ENCODE assay signal across 16 mouse cellular contexts in genomic region chr10:94093534-94093933, GRCm38 (mm10). TPM values are rescaled to one million over a fixed set of nuclear protein-coding genes. Genes with fewer than 3 reads are reported as not detected.
DNase-seq lines count a peak whose midpoint lies in the region; ATAC-seq and TF ChIP-seq lines count a peak whose summit lies in the region.
"Had no signal": no experiment of that assay in that cellular context is flagged by ENCODE, and none has a peak within 500 bp of the region (broad histone marks: within the 10 kb centered on the region; RNA-seq: fewer than 3 reads in every experiment).

No protein-coding gene starts in this region.

- DNase-seq in hindbrain, embryonic 11.5 days (ENCODE audit: low spot score): peak; percentile 69
- peak; percentile 37 for DNase-seq in neural tube, embryonic 11.5 days (ENCODE audit: low spot score)
- DNase-seq in neural tube, embryonic 10.5 days (ENCODE audit: extremely low spot score, low spot score): no peak
- peak; percentile 59 for DNase-seq in embryo, embryonic 11 days
- DNase-seq in thymus, adult 2 months: no peak
- no peak for DNase-seq in gastrocnemius, postnatal 36 days
- DNase-seq: adrenal gland, postnatal 36 days; gastrocnemius, adult 2 months; heart, postnatal 10 days; kidney, postnatal 10 days; layer of hippocampus, adult 9-11 months; lung, embryonic 14.5 days; right cerebral cortex, adult 18-20 months had no signal

- no peak overlapping the region for H3K4me3 ChIP-seq in hindbrain, embryonic 11.5 days (ENCODE audit: low read depth, low read length)
- no peak overlapping the region for H3K4me3 ChIP-seq in hindbrain, embryonic 16.5 days (ENCODE audit: low read length)
- H3K4me3 ChIP-seq in neural tube, embryonic 11.5 days (ENCODE audit: low read depth, low read length): no peak overlapping the region
- H3K4me3 ChIP-seq in thymus, adult 2 months (ENCODE audit: control insufficient read depth, insufficient read depth, low read length): no peak overlapping the region
- H3K4me3 ChIP-seq: forebrain, embryonic 13.5 days; gastrocnemius, adult 2 months had no signal

- intact Hi-C loops in gastrocnemius, postnatal 36 days (cut with DNase I): no loop called here

- no peak overlapping the region for H3K4me2 ChIP-seq in hindbrain, embryonic 11.5 days (replicated peaks; ENCODE audit: low read depth, low read length)
- H3K4me2 ChIP-seq in hindbrain, embryonic 16.5 days (ENCODE audit: low read length): no peak overlapping the region
- no peak overlapping the region for H3K4me2 ChIP-seq in neural tube, embryonic 11.5 days (ENCODE audit: low read depth)
- H3K4me2 ChIP-seq: forebrain, embryonic 13.5 days; lung, embryonic 14.5 days had no signal

- H3K27ac ChIP-seq in hindbrain, embryonic 11.5 days (ENCODE audit: low read depth, low read length): no peak overlapping the region
- no peak overlapping the region for H3K27ac ChIP-seq in hindbrain, embryonic 16.5 days (ENCODE audit: low read depth, low read length)
- H3K27ac ChIP-seq in neural tube, embryonic 11.5 days (ENCODE audit: low read depth, low read length): no peak overlapping the region
- no peak overlapping the region for H3K27ac ChIP-seq in thymus, adult 2 months (ENCODE audit: control insufficient read depth, insufficient read depth, low read length)
- H3K27ac ChIP-seq: forebrain, embryonic 13.5 days; gastrocnemius, adult 2 months had no signal

- TF ChIP-seq CTCF in thymus, adult 2 months (IDR thresholded peaks at IDR 0.05; ENCODE audit: borderline replicate concordance, control insufficient read depth, extremely low read depth, insufficient read depth, low read length, poor library complexity): no peak

- TF ChIP-seq POLR2A in thymus, adult 2 months (IDR thresholded peaks at IDR 0.05; ENCODE audit: control insufficient read depth, extremely low read depth, insufficient read depth, low read length, poor library complexity): no peak

- H3K27me3 ChIP-seq in hindbrain, embryonic 11.5 days (ENCODE audit: control insufficient read depth, insufficient read depth, low read length): no peaks in the 10 kb centered on the region
- H3K27me3 ChIP-seq in hindbrain, embryonic 16.5 days (replicated peaks; ENCODE audit: control insufficient read depth, insufficient read depth, low read length): no peaks in the 10 kb centered on the region
- no peaks in the 10 kb centered on the region for H3K27me3 ChIP-seq in neural tube, embryonic 11.5 days (ENCODE audit: control insufficient read depth, insufficient read depth, low read length)
- no peaks in the 10 kb centered on the region for H3K27me3 ChIP-seq in thymus, adult 2 months (ENCODE audit: control insufficient read depth, insufficient read depth, low read length)
- H3K27me3 ChIP-seq: forebrain, embryonic 13.5 days had no signal

- WGBS in hindbrain, embryonic 11.5 days: 34% methylated on average over 5 of the region's 5 CpGs
- 23% methylated on average over 5 of the region's 5 CpGs for WGBS in hindbrain, embryonic 16.5 days
- WGBS in neural tube, embryonic 11.5 days: 34% methylated on average over 5 of the region's 5 CpGs
- 83% methylated on average over 5 of the region's 5 CpGs for WGBS in thymus, adult 2 months

- H3K9me3 ChIP-seq in hindbrain, embryonic 11.5 days (ENCODE audit: control insufficient read depth, low read length): no peaks in the 10 kb centered on the region
- H3K9me3 ChIP-seq in hindbrain, embryonic 16.5 days (ENCODE audit: control insufficient read depth, low read length): no peaks in the 10 kb centered on the region
- no peaks in the 10 kb centered on the region for H3K9me3 ChIP-seq in neural tube, embryonic 11.5 days (ENCODE audit: control insufficient read depth, low read length)

- 0 out of 2 replicates have a peak, but pooled peaks cover 2% of the 10 kb centered on the region for H3K36me3 ChIP-seq in hindbrain, embryonic 11.5 days (ENCODE audit: control insufficient read depth, insufficient read depth, low read length)
- 0 out of 2 replicates have a peak, but pooled peaks cover 6% of the 10 kb centered on the region for H3K36me3 ChIP-seq in hindbrain, embryonic 16.5 days (ENCODE audit: control insufficient read depth, insufficient read depth, low read length)
- no peaks in the 10 kb centered on the region for H3K36me3 ChIP-seq in neural tube, embryonic 11.5 days (ENCODE audit: control insufficient read depth, insufficient read depth, low read length)
- H3K36me3 ChIP-seq in thymus, adult 2 months (ENCODE audit: control insufficient read depth, insufficient read depth, low read length): no peaks in the 10 kb centered on the region

- H3K4me1 ChIP-seq in hindbrain, embryonic 11.5 days (replicated peaks; ENCODE audit: control insufficient read depth, insufficient read depth, low read length): 0 out of 2 replicates have a peak, but pooled peaks cover 2% of the 10 kb centered on the region
- no peaks in the 10 kb centered on the region for H3K4me1 ChIP-seq in hindbrain, embryonic 16.5 days (ENCODE audit: control insufficient read depth, insufficient read depth, low read depth, low read length)
- no peaks in the 10 kb centered on the region for H3K4me1 ChIP-seq in neural tube, embryonic 11.5 days (ENCODE audit: control insufficient read depth, insufficient read depth, low read length)
- no peaks in the 10 kb centered on the region for H3K4me1 ChIP-seq in thymus, adult 2 months (replicated peaks; ENCODE audit: control insufficient read depth, insufficient read depth, low read length)
- H3K4me1 ChIP-seq: forebrain, embryonic 13.5 days had no signal

- ATAC-seq in hindbrain, embryonic 11.5 days (ENCODE audit: low FRiP score): peak; percentile 86
- ATAC-seq in hindbrain, embryonic 16.5 days: no peak
- peak; percentile 73 for ATAC-seq in neural tube, embryonic 11.5 days (ENCODE audit: insufficient read depth, low FRiP score, low TSS enrichment)
- no peak for ATAC-seq in frontal cortex, adult (ENCODE audit: low TSS enrichment)
- ATAC-seq: forebrain, embryonic 13.5 days had no signal

- H3K9ac ChIP-seq in hindbrain, embryonic 11.5 days (ENCODE audit: low read depth, low read length): no peak overlapping the region
- no peak overlapping the region for H3K9ac ChIP-seq in hindbrain, embryonic 16.5 days (ENCODE audit: low read depth, low read length)
- H3K9ac ChIP-seq in neural tube, embryonic 11.5 days (ENCODE audit: low read length): no peak overlapping the region
- H3K9ac ChIP-seq: forebrain, embryonic 13.5 days; lung, embryonic 14.5 days had no signal

RNA-seq across cellular contexts. Expression of gene Nr2c1, which starts 54.3 kb away (rescaled TPM):
- 12.3 and 14.3 TPM in 2 replicates for polyA plus RNA-seq in hindbrain, embryonic 11.5 days (2014; fragmentation: Nextera tagmentation; extraction: Ambion mirVana)
- 6.9 and 7.6 TPM in 2 replicates for polyA plus RNA-seq in hindbrain, embryonic 16.5 days (2015; fragmentation: Nextera tagmentation; extraction: Ambion mirVana)
- polyA plus RNA-seq in neural tube, embryonic 11.5 days (2014; fragmentation: Nextera tagmentation; extraction: Ambion mirVana): 12.0 and 12.1 TPM in 2 replicates
- 3.0 and 3.3 TPM in 2 replicates for polyA plus RNA-seq in thymus, adult 2 months (2012; rRNA removed)
- total RNA-seq in gastrocnemius, postnatal 36 days (2021): 1 to 10 TPM; 5.5 to 7.4 TPM

RNA-seq across cellular contexts. Expression of gene Fgd6, which starts 57.7 kb away (rescaled TPM):
- 5.0 and 6.7 TPM in 2 replicates for polyA plus RNA-seq in hindbrain, embryonic 11.5 days (2014; fragmentation: Nextera tagmentation; extraction: Ambion mirVana)
- polyA plus RNA-seq in hindbrain, embryonic 16.5 days (2015; fragmentation: Nextera tagmentation; extraction: Ambion mirVana): 2.2 and 2.5 TPM in 2 replicates
- polyA plus RNA-seq in neural tube, embryonic 11.5 days (2014; fragmentation: Nextera tagmentation; extraction: Ambion mirVana): 5.3 and 6.4 TPM in 2 replicates
- polyA plus RNA-seq in thymus, adult 2 months (2012; rRNA removed): 1.7 and 2.0 TPM in 2 replicates
- total RNA-seq in gastrocnemius, postnatal 36 days (2021): 1 to 10 TPM; 1.5 to 2.2 TPM

RNA-seq across cellular contexts. Expression of gene Vezt, which starts 57.9 kb away (rescaled TPM):
- polyA plus RNA-seq in hindbrain, embryonic 11.5 days (2014; fragmentation: Nextera tagmentation; extraction: Ambion mirVana): 45.0 and 45.6 TPM in 2 replicates
- polyA plus RNA-seq in hindbrain, embryonic 16.5 days (2015; fragmentation: Nextera tagmentation; extraction: Ambion mirVana): 52.1 and 54.0 TPM in 2 replicates
- polyA plus RNA-seq in neural tube, embryonic 11.5 days (2014; fragmentation: Nextera tagmentation; extraction: Ambion mirVana): 43.4 and 46.5 TPM in 2 replicates
- polyA plus RNA-seq in thymus, adult 2 months (2012; rRNA removed): 15.8 and 18.4 TPM in 2 replicates
- 10 to 100 TPM; 32.5 to 40.1 TPM for total RNA-seq in gastrocnemius, postnatal 36 days (2021)

Comparison
In these comparisons a context has a peak if more than half of its experiments do, and no peak if none do; other contexts are left out.
1. ATAC-seq: peak in hindbrain, embryonic 11.5 days (single experiment) and neural tube, embryonic 11.5 days (single experiment); none in hindbrain, embryonic 16.5 days (single experiment) and frontal cortex, adult (single experiment).
2. DNase-seq: peak in hindbrain, embryonic 11.5 days (single experiment), neural tube, embryonic 11.5 days (single experiment) and embryo, embryonic 11 days (single experiment); none in neural tube, embryonic 10.5 days (single experiment), thymus, adult 2 months (single experiment) and gastrocnemius, postnatal 36 days (0 of 2).